Mouse (Mus musculus) thymus, postnatal 10 days (tissue): Measurements from ENCODE around the gene Dkkl1.
A peak's percentile ranks its signal among the peaks of the same experiment; 100 is the strongest.
"Not testable (repeated sequence)": the region's sequence is repeated elsewhere in the genome, so short reads cannot be mapped to it uniquely, and the experiment has no call there.

Source experiments
- DNase-seq, 2 experiments: peaks; one replicate each; pipeline ENCODE4 v3.0.0; 2021; ENCODE audit warnings: low spot score in 2 of 2

The Dkkl1 gene

DNA sequence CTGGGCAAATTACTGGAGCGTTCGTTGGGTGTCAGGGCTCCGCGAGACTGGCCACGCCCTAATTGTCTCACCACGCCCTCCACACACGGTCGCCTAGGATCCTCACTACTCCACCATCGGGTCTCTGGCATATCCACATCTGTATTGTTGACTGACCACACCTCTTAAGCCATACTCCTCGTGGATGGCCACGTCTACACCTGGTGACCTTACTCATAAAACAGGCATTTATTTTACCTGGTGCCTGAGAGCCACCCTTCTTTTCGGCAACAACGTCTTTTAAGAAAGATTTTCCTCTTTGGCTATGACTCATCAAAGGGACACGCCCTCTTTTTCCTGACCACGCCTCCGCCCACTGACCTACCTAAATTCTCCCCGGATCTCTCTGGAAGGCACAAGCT is at the start of gene Dkkl1:
Gene Dkkl1, minus strand, starts transcription at position 297 of the 401 bp plus-strand sequence.
- no peak for DNase-seq

DNA sequence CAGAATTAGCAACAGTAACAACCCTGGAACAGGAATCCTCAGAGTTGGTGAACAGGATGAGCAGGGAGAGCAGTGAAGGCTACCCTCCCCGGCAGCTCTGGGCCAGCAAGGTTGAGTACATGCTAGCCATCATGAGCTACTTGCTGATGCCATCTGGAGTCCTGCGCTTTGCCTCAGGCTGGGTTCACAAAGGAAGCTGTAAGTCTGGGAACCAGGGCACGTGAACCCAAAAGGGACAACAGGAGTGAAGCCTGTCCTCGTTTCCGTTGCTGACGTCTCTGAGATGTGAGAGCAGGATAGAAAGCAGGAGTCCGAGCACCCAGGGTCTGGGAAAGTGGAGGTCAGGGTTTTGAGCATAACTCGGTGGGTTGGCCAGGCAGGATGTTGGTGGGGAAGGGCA is 47.3 kb upstream of the Dkkl1 start:
- no peak for DNase-seq

DNA sequence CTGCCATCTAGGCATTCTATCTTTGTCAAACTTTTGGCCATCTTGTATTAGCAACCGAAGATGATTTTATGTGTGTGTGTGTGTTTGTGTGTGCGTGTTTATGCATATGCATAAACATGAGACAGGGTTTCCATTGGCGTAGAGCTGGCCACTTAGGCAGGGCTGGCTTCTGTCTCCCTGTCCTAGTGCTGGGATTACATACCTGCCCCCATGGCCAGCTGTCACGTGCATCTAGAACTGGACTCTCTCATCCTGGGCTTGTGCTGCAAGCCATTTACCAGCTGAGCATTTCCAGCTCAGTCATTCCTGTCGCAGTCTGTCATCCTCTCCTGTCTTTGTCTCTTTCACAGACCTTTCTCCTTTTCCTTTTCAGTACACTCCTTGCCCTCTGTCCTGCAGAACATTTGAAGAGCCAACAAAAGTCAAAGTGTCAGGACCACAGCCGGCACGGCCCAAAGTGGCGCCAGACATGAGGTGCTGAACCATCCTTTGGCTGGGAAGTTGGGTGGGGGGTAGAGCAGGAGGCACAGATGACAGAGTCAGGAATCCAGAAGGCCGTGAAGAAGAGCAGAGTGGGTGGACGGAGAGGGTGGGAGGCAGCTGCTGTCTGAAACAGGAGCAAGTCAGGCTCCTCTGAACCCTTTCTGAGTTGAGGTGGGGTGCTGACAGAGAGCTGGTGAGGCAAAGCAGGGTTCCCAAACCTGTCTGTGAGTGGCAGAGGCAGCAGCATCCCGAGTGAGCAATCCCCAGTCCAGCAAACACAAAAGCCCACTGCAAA is 45.3 kb upstream of the Dkkl1 start:
- no peak for DNase-seq

DNA sequence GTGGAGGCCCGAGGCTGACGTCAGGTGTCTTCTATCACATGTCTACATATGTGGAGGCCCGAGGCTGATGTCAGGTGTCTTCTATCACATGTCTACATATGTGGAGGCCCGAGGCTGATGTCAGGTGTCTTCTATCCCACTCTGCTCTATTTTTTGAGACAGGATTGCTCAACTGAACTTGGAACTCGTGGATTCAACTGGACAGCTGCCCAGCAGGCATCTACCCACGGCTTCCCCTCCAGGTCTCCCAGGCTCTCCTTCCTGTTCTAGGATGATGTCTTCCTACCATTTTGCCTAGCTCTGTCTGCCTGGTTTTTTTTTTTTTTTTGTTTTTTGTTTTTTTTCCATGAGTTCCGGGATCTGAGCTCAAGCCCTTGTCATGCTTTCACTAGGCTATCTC is 43.9 kb upstream of the Dkkl1 start:
- DNase-seq, result not testable (repeated sequence)

- no peak for DNase-seq
These were observed 41.9 kb upstream of the Dkkl1 start for GRCm38 (mm10) chr7:45253806-45254205.

- DNase-seq, result no peak
These were observed 35.7 kb upstream of the Dkkl1 start for GRCm38 (mm10) chr7:45247666-45248065.

DNA sequence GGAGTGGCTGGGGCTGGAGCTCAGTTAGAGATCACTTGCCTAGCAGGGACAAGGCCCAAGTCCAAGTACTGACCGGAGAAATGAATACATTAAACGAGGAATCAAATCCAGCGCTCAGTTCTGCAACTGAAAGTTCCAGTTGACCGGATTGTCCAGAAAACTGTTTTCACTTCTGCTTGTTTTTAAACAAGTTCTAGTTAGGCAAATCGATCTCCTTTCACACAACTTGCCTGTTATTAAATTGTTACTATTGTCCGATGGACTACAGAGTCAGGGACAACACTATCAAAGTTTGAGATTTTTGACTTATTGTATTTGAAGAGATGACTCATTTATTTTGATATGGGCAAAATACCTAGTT is 29.4 kb upstream of the Dkkl1 start:
- DNase-seq, result no peak

DNA sequence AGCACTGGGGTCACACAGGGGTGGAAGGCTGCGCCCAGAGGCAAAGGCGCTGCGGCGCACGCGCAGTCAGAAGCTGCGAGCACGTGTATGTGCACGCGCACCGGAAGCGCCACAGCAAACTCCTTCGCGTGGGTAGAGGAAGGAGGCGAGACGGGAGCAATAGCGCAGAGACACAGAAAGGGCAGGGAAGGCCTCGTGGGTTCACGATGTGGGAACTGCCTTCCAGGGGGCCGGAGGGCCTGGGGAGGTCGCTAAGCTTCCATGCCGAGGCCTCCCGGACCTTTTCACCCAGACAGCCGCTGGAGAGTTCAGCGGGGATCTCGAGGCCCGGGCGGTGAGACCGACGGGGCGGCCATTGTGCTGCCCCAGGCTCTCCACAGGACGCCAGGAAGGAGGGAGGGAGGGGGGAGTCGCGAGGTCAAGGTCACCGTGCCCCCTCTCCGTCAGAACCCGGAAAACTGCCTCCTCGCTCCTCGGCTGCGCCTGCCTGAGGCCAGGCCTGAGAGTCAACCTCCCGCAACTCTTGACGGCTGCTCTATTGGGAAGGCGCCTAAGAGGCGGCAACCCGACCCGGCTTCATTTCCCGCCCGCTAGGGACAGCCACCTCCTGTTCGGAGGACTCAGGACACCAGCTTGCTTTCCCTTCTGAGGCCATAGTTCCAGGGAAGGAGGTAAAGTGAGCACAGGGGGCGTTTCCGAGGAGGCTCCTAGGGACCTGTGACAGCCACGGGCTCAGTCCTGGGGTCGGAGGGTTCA is 28.9 kb upstream of the Dkkl1 start, which contains the start of gene Slc6a16:
Gene Slc6a16, plus strand, starts transcription at position 453 of the 756 bp plus-strand sequence.
- DNase-seq, result no peak

GRCm38 (mm10) chr7:45240109-45240508 is 28.2 kb upstream of the Dkkl1 start:
- no peak for DNase-seq

DNA sequence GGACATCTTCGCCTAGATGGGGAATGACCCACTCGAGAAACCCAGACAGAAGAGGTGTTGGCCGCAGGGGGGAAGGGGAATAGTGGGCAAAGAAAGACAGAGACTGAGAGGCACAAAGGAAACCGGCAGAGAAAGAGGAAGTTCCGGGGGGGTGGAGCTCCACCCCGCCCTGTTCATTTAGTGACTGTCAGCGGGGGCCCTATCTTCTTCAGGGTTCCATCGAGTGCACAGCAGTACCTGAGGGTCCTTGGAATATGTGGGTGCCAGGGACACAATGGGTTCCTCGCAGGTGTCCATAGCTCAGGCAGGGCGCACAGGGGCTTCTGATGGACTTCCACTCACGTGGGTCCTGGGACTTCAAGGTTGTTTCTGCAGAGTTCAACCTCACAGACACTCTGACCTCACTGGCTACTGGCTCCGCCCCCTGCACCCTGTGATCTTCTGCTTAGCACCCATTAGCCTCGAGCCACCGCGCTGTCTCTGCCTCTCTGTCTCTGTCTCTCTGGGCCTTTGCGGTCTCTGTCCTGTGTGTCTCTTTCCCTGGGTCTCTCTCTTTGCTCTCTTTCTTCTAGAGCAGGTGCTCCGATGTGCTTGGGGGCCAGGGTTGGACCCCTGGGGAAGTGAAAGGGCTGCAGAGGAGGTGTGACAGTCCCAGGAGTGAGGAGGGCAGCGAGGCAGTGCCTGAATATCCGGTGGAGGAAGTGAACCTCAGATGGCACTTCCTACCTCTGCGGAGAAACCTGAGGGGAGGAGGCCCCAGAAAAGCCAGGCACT is 27.0 kb upstream of the Dkkl1 start, which contains the start of gene Cd37:
Gene Cd37, minus strand, starts transcription at position 393 of the 774 bp plus-strand sequence.
- peak; percentile 60 to 63 for DNase-seq

GRCm38 (mm10) chr7:45237747-45238699 is 26.1 kb upstream of the Dkkl1 start:
- no peak for DNase-seq

- DNase-seq, result no peak
These were observed 23.8 kb upstream of the Dkkl1 start for GRCm38 (mm10) chr7:45235656-45236180.

DNA sequence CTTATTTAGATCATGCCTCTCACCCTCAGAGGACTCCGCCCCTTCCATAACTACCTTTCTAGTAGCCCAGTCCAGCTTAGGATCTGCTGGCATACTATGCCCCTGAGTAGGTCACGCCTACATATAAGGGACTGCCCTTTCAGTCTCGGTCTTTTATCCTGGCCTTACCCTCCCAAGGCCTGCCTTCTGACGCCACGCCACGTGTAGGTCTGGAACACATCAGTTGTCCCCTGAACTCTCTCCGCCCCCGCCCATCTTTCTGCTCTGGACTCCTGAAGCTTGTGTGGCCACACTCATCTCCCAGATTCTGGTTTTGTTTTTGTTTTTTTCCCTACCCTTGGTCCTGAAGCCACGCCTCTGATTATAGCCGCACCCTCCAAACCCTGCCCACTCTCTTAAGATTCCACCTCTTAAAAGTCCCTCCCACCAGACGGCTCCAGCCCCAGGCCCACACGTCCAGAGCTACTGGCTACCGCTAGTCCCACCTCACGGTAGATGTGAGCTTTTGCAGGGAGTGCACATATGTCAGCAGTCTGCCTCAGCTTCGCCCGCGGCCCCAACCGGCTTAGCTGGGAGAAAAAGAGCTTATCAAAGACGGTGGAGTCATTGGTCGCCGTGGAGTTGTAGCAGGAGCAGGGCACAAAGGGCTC is 23.1 kb upstream of the Dkkl1 start:
- DNase-seq, result no peak

DNA sequence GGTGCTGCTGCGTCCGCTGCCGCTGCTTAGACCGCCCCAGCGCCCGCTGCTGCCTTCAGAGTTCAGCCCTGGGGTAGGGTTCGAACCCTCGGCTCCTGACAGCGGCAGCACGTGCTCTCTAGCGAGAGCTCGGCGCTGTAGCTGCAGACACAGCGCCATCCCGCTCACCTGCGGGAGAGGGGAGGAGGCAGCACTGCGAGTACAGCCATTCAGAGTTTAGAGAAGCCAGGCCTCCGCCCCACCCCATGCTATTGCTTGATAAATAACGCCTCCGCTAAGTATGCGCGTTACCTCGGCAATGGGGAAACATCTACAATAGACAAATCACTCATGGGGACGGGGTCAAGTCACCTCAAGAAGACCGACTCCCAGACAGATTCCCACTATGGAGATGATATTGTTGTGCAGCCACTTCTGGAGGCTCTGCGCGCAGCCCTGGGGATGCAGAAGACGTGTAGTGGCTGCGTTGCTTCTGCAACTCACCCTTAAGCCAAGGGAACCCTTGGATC is 22.4 kb upstream of the Dkkl1 start:
- no peak for DNase-seq

DNA sequence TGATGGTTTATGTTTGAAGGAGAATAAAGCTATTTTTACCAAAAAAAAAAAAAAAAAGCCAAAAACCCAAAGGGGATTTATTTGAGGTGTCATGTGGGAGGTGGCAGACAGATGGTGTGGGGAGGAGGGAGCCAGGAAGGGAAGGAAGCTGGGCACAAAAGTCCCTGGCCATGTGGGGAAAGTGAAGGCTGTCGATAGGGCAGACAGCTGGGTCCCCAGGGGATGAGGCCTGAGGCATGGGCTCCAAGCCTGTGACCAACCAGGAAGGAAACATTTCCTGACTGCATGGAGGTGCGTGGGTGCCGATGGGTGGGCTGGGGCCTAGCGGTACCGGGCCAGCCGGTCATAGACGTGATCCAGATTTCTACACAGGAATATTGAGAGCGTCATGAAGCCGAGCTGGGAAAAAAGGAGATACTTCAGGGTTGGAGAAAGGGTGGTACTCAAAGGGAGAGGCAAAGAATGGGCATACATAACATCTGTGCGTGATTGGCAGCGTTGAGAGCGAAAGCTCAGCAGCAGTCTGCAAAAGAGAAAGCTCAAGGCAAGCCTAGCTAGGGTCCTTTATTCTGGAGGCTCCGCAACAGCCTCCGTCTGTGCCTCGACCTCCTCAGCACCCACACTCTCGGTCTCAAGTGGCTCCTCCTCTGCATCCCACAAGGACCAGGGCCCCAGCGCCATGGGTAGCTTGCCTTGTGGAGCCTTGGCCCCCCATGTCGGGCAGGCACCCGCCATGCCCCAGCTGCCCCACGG is 21.8 kb upstream of the Dkkl1 start:
- DNase-seq, result no peak

DNA sequence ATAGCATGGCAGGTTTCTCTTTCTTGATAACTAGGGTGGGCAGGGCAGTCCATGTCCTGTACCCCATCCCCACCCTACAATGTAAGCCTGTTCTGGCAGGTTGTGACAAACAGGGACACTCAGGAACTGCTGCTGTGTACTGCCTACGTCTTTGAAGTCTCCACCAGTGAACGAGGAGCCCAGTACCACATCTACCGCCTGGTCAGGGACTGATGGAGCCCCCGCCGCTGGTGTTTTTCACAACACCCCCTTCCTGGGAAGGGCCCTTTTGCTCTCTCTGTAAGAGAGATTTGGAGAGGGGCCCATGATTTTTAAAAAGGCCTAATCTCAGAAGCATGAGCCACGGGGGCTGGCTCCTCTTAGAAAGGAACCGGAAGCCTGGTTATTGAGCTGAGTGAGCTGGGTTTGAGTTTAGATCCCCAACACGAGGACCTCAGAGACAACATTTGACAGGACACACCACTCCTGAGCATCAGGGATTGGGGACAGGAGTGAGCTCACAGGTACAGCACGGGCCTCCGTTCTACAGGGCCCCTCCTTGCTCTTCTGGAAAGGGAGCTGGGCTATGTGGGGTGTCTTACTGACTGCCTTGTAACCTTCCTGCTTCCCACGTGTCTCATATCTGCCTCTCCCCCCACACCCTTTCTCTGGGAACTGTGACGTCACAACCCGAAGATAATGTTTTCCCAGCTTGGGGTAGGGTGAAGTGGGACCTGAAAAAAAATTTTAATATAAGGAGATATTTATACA is 20.9 kb upstream of the Dkkl1 start:
- DNase-seq, result no peak

DNA sequence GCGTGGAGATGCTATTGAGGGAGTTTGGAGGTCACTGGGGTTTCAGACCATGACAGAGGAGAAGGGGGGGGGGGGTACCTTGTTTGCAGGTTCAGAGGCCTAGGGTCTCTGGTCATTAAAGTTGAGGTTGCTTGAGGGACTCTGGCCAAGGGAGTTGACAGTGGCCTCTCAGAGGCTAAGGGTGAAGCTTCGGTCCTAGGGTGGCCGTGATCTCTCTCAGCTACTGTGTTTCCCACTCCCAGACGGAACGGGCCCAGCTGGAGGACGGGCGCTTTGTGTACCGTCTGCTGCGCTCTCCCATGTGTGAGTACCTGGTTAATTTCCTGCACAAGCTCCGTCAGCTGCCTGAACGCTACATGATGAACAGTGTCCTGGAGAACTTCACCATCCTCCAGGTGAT is 20.0 kb upstream of the Dkkl1 start:
- no peak for DNase-seq

DNA sequence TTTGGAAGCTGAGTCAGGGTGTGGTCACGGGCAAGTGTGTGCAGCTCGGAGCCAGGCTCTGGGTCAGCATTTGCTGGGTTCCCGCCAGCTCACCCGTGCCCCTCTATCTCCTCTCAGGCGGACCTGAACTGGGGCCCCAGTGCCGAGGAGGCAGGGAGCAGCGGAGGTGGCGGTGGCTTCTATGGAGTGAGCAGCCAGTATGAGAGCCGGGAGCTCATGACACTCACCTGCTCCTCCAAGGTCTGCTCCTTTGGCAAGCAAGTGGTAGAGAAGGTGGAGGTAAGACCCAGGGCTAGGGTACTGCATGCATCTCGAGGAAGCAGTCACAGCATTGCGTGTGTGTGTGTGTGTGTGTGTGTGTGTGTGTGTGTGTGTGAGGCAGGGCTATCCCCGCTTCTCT is 19.2 kb upstream of the Dkkl1 start:
- DNase-seq, result no peak
